Mouse (Mus musculus) hindbrain, embryonic 15.5 days (tissue): ENCODE results near the gene Lnpk. TPM values are rescaled to one million over a fixed set of nuclear protein-coding genes. Genes with fewer than 3 reads are reported as not detected.

Experiments
- ATAC-seq: fragments of 200-750 bp; cut with Nextera tagmentation; 2 replicates; pipeline ENCODE4 v1.8.0; 2017; ENCODE audit warnings: low read depth, moderate number of reproducible peaks, moderate TSS enrichment; ENCODE audit not compliant: low FRiP score
- H3K27ac ChIP-seq: fragments of 300-500 bp; sonication (generic); replicated peaks from 2 replicates; pipeline ENCODE4 v1.5.1; 2015; ENCODE audit warnings: mild to moderate bottlenecking, inconsistent platforms
- H3K27me3 ChIP-seq: fragments of 300-500 bp; sonication (generic); 2 replicates; pipeline ENCODE4 v1.6.1; 2015; ENCODE audit warnings: control low read depth, inconsistent platforms
- H3K36me3 ChIP-seq: fragments of 300-500 bp; sonication (generic); 2 replicates; pipeline ENCODE4 v1.6.1; 2015; ENCODE audit warnings: control low read depth, inconsistent platforms
- H3K4me1 ChIP-seq: fragments of 300-500 bp; sonication (generic); replicated peaks from 2 replicates; pipeline ENCODE4 v1.6.1; 2015; ENCODE audit warnings: control low read depth, inconsistent platforms
- H3K4me2 ChIP-seq: fragments of 300-500 bp; sonication (generic); 2 replicates; pipeline ENCODE4 v1.6.1; 2015; ENCODE audit warnings: moderate library complexity, mild to moderate bottlenecking, inconsistent platforms
- H3K4me3 ChIP-seq: fragments of 300-500 bp; sonication (generic); 2 replicates; pipeline ENCODE4 v1.5.1; 2015; ENCODE audit warnings: mild to moderate bottlenecking, inconsistent platforms
- H3K9ac ChIP-seq: fragments of 300-500 bp; sonication (generic); 2 replicates; pipeline ENCODE4 v1.6.1; 2015; ENCODE audit warnings: inconsistent platforms
- H3K9me3 ChIP-seq: fragments of 300-500 bp; sonication (generic); 2 replicates; pipeline ENCODE4 v1.6.1; 2016; ENCODE audit warnings: control low read depth, inconsistent platforms
- WGBS: fragments of 180-500 bp; shearing (Covaris S2); methylation state at CpG from one replicate; pipeline ENCODE4 v1.1.7; 2015; 5-methylcytosine and 5-hydroxymethylcytosine counted together
- polyA plus RNA-seq: library from polyadenylated mRNA; unstranded; fragments of >200 nt; fragmentation: Nextera tagmentation; extraction: Ambion mirVana; gene quantifications from 2 replicates; pipeline ENCODE4 v1.2.1, GENCODE M21; 2015

Gene Lnpk
- polyA plus RNA-seq, 1 experiment from 2014 or later = 44.8 TPM

GRCm38 (mm10) chr2:74482651-74483050, 96.6 kb downstream of the Lnpk start:
- Histone ChIP-seq H3K4me3 (no peak overlapping the region), H3K9ac (no peak overlapping the region), H3K27ac (no peak overlapping the region), H3K36me3 (no peaks in the 10 kb centered on the region), H3K4me2 (no peak overlapping the region), H3K27me3 (no peaks in the 10 kb centered on the region), H3K9me3 (no peaks in the 10 kb centered on the region), H3K4me1 (no peaks in the 10 kb centered on the region)
- 92% methylated on average over 10 of the region's 10 CpGs for WGBS
- ATAC-seq = no peak

- Histone ChIP-seq H3K9ac (no peak overlapping the region), H3K4me2 (no peak overlapping the region), H3K4me3 (no peak overlapping the region), H3K27me3 (no peaks in the 10 kb centered on the region), H3K9me3 (no peaks in the 10 kb centered on the region), H3K27ac (no peak overlapping the region), H3K36me3 (no peaks in the 10 kb centered on the region), H3K4me1 (no peaks in the 10 kb centered on the region)
- ATAC-seq = no peak
- 78% methylated on average over 10 of the region's 10 CpGs for WGBS
Observed at GRCm38 (mm10) chr2:74482086-74482485, 97.1 kb downstream of the Lnpk start.

Other genes with a start within 250 kb of the Lnpk start
- gene Evx2, start 80.1 kb upstream of the Lnpk start, polyA plus RNA-seq = 0.76 and 0.87 TPM in 2 replicates
- not detected in 2 replicates for gene Hoxd13, start 88.9 kb upstream of the Lnpk start, polyA plus RNA-seq
- not detected in 2 replicates for gene Hoxd12, start 95.6 kb upstream of the Lnpk start, polyA plus RNA-seq
- not detected in 2 replicates for gene Hoxd11, start 100.1 kb upstream of the Lnpk start, polyA plus RNA-seq
- gene Hoxd10, start 112.5 kb upstream of the Lnpk start, polyA plus RNA-seq = not detected in 2 replicates
- gene Hoxd9, start 118.3 kb upstream of the Lnpk start, polyA plus RNA-seq = not detected in 2 replicates
- gene Hoxd8, start 125.2 kb upstream of the Lnpk start, polyA plus RNA-seq = 0.73 and 1.3 TPM in 2 replicates
- 49.4 and 51.8 TPM in 2 replicates for gene Hoxd3, start 132.5 kb upstream of the Lnpk start, polyA plus RNA-seq
- gene Hoxd4, start 132.5 kb upstream of the Lnpk start, polyA plus RNA-seq = 2.7 and 3.3 TPM in 2 replicates
- gene Gm28230, start 147.3 kb upstream of the Lnpk start, polyA plus RNA-seq = 0.87 and 1.6 TPM in 2 replicates
- gene Hoxd1, start 183.5 kb upstream of the Lnpk start, polyA plus RNA-seq = 1.2 and 2.4 TPM in 2 replicates
- 152 and 165 TPM in 2 replicates for gene Mtx2, start 246.4 kb upstream of the Lnpk start, polyA plus RNA-seq